Mouse (Mus musculus) CH12.LX (cell line): Measurements from ENCODE around the gene Fdxr.

Experiments
- CTCF ChIP-seq, 2 experiments: IDR thresholded peaks in 1 of 2; conservative IDR thresholded peaks in 1 of 2; 2 replicates each; pipeline ENCODE4 v1.5.1; 2011 to 2012; ENCODE audit warnings: low read depth in 2 of 2, low read length in 2 of 2, improper control_type of control experiment in 1 of 2, inconsistent platforms in 1 of 2, mild to moderate bottlenecking in 1 of 2, moderate library complexity in 1 of 2
- E2F4 ChIP-seq: IDR thresholded peaks from 2 replicates; pipeline ENCODE4 v1.6.1; 2011; ENCODE audit warnings: low read depth, low read length, improper control_type of control experiment; ENCODE audit not compliant: insufficient replicate concordance
- EP300 ChIP-seq: IDR thresholded peaks from 2 replicates; pipeline ENCODE4 v1.6.1; 2011; ENCODE audit warnings: low read length, improper control_type of control experiment
- ETS1 ChIP-seq: conservative IDR thresholded peaks from 2 replicates; pipeline ENCODE4 v1.6.1; 2012; ENCODE audit warnings: low read depth, mild to moderate bottlenecking, inconsistent platforms, low read length, improper control_type of control experiment, moderate library complexity
- MAFK ChIP-seq: IDR thresholded peaks from 2 replicates; pipeline ENCODE4 v1.6.1; 2011; ENCODE audit warnings: low read length, improper control_type of control experiment; ENCODE audit not compliant: insufficient replicate concordance
- MAX ChIP-seq: IDR thresholded peaks from 2 replicates; pipeline ENCODE4 v1.6.1; 2011; ENCODE audit warnings: low read length, improper control_type of control experiment
- POLR2AphosphoS2 ChIP-seq: IDR thresholded peaks from 2 replicates; pipeline ENCODE4 v1.6.1; 2011; ENCODE audit warnings: low read depth, low read length, improper control_type of control experiment
- TCF12 ChIP-seq: IDR thresholded peaks from 2 replicates; pipeline ENCODE4 v1.6.1; 2014; ENCODE audit warnings: low read depth, mild to moderate bottlenecking, inconsistent platforms, low read length, improper control_type of control experiment
- ZKSCAN1 ChIP-seq: IDR thresholded peaks from 2 replicates; pipeline ENCODE4 v1.6.1; 2012; ENCODE audit warnings: low read depth, inconsistent platforms, low read length, improper control_type of control experiment, borderline replicate concordance
- ZNF384 ChIP-seq: IDR thresholded peaks from 2 replicates; pipeline ENCODE4 v1.6.1; 2012; ENCODE audit warnings: low read depth, low read length, improper control_type of control experiment, inconsistent platforms

DNA sequence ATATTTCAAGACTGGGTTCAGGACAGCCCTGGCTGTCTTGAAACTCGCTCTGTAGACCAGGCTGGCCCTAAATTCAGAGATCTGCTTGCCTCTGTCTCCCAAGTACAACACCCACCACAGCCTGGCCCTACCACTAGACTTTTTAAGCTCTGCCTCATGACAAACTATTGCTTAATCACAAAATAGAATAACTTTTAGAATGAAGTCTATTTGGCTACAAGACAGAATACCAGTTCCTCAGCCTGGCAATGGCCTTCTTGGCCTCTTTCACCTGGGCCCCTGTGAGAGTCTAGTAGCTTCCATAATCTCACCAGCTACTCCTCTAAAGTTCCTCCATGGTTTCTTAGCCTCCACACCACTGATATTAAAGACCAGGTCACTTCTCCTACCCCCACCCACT is 13.5 kb upstream of the Fdxr start:
- TF ChIP-seq EP300 = no peak
- no peak for TF ChIP-seq POLR2AphosphoS2
- TF ChIP-seq CTCF (conservative IDR thresholded peaks at IDR 0.05 in 1 of 2, IDR thresholded peaks at IDR 0.05 in 1 of 2; ENCODE audit: low read depth in 2 of 2, low read length in 2 of 2) = no peak
- no peak for TF ChIP-seq E2F4
- TF ChIP-seq ETS1 = no peak
- no peak for TF ChIP-seq MAX
- TF ChIP-seq ZKSCAN1 = no peak
- no peak for TF ChIP-seq MAFK
- TF ChIP-seq TCF12 = no peak
- no peak for TF ChIP-seq ZNF384
